Mouse (Mus musculus) testis, adult 2 months (tissue): ENCODE data around the gene Gm10577. TPM values are rescaled to one million over a fixed set of nuclear protein-coding genes. Genes with fewer than 3 reads are reported as not detected.

Experiments used
- H3K27ac ChIP-seq: fragments of 200-500 bp; 2 replicates; pipeline ENCODE4 v1.5.1; 2012; ENCODE audit warnings: low read depth, low read length; ENCODE audit not compliant: control insufficient read depth, insufficient read depth
- H3K27me3 ChIP-seq: fragments of 200-500 bp; 2 replicates; pipeline ENCODE4 v1.6.1; 2012; ENCODE audit warnings: mild to moderate bottlenecking, low read length, moderate library complexity; ENCODE audit not compliant: control insufficient read depth, insufficient read depth
- H3K36me3 ChIP-seq: fragments of 200-500 bp; 2 replicates; pipeline ENCODE4 v1.6.1; 2012; ENCODE audit warnings: mild to moderate bottlenecking, low read length; ENCODE audit not compliant: control insufficient read depth, insufficient read depth
- H3K4me1 ChIP-seq: fragments of 200-500 bp; 2 replicates; pipeline ENCODE4 v1.6.1; 2012; ENCODE audit warnings: low read length; ENCODE audit not compliant: control insufficient read depth, insufficient read depth
- H3K4me3 ChIP-seq: fragments of 200-500 bp; 2 replicates; pipeline ENCODE4 v1.5.1; 2012; ENCODE audit warnings: low read depth, mild to moderate bottlenecking, low read length, moderate library complexity, mixed read lengths; ENCODE audit not compliant: control insufficient read depth
- CTCF ChIP-seq: fragments of 200-500 bp; IDR thresholded peaks from 2 replicates; pipeline ENCODE4 v1.5.1; 2012; ENCODE audit warnings: low read depth, mild to moderate bottlenecking, inconsistent platforms, low read length, moderate library complexity; ENCODE audit not compliant: control insufficient read depth, insufficient read depth, insufficient replicate concordance
- POLR2A ChIP-seq: fragments of 200-500 bp; IDR thresholded peaks from 2 replicates; pipeline ENCODE4 v1.6.1; 2012; ENCODE audit warnings: low read depth, mild to moderate bottlenecking, inconsistent platforms, low read length, moderate library complexity; ENCODE audit not compliant: control insufficient read depth
- polyA plus RNA-seq: library from polyadenylated mRNA; depleted of rRNA; stranded (reverse); fragments of >200 nt; gene quantifications from 2 replicates; pipeline ENCODE4 v1.2.3, GENCODE M21; 2012

The Gm10577 gene
- polyA plus RNA-seq, 1 experiment: not detected

GRCm38 (mm10) chr4:101008362-101008769 is 12.1 kb downstream of the Gm10577 start:
- H3K27me3 ChIP-seq: no peaks in the 10 kb centered on the region
- H3K27ac ChIP-seq: no peak overlapping the region
- TF ChIP-seq CTCF (no peak), POLR2A (no peak)
- H3K4me1 ChIP-seq: no peaks in the 10 kb centered on the region
- no peaks in the 10 kb centered on the region for H3K36me3 ChIP-seq
- H3K4me3 ChIP-seq: no peak overlapping the region

GRCm38 (mm10) chr4:101002961-101003360 is 17.5 kb downstream of the Gm10577 start:
- H3K27ac ChIP-seq: no peak overlapping the region
- no peaks in the 10 kb centered on the region for H3K36me3 ChIP-seq
- peak overlapping the region; percentile 63 for H3K4me3 ChIP-seq
- TF ChIP-seq CTCF: no peak
- TF ChIP-seq POLR2A: no peak
- H3K4me1 ChIP-seq: peaks cover 8% of the 10 kb centered on the region
- no peaks in the 10 kb centered on the region for H3K27me3 ChIP-seq

- no peak overlapping the region for H3K4me3 ChIP-seq
- TF ChIP-seq CTCF: no peak
- no peak for TF ChIP-seq POLR2A
- no peaks in the 10 kb centered on the region for H3K27me3 ChIP-seq
- H3K27ac ChIP-seq: no peak overlapping the region
- no peaks in the 10 kb centered on the region for H3K36me3 ChIP-seq
- peaks cover 8% of the 10 kb centered on the region for H3K4me1 ChIP-seq
These were observed 19.4 kb downstream of the Gm10577 start for GRCm38 (mm10) chr4:101001073-101001472.

DNA sequence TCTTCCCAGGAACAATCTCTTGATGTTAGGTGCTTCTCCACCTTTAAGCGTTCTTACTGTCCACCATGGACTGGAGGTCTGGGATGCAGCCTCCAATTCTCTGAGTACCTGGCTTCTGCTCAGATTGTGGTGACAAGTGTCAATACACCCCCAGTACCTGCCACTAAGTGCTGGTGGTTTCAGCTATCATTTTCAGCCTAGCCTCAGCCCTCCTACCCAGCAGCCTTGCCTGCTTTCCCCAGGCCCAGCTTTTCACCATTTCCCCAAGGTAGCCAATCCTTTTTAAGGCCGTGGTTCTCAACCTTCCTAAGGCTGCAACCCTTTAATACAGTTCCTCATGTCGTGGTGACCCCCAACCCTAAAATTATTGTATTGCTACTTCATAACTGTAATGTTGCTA is 19.9 kb downstream of the Gm10577 start:
- Histone ChIP-seq H3K27me3 (no peaks in the 10 kb centered on the region), H3K27ac (no peak overlapping the region), H3K4me1 (peaks cover 8% of the 10 kb centered on the region), H3K36me3 (no peaks in the 10 kb centered on the region), H3K4me3 (no peak overlapping the region)
- TF ChIP-seq CTCF (no peak), POLR2A (no peak)

DNA sequence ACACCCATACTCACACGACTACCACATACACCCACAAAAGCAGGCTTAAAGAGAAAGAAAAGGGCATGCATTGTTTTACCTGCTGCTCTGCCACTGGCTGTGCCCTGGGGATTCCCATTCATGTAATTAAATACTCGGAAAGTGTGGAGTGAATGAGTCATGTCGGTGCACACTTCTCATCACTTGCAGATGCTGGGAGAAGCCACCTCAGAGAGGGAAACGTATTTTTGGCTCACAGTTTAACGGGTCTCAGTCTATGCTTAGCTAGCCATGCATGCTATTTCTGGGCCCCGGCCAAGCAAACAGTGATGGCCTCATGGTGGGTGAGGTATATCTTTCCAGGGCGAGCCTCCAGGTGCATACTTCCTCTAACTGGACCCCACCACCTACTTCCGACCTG is 21.6 kb downstream of the Gm10577 start:
- Histone ChIP-seq H3K27ac (no peak overlapping the region), H3K36me3 (no peaks in the 10 kb centered on the region), H3K27me3 (no peaks in the 10 kb centered on the region), H3K4me1 (peaks cover 8% of the 10 kb centered on the region), H3K4me3 (no peak overlapping the region)
- no peak for TF ChIP-seq POLR2A
- TF ChIP-seq CTCF: no peak

DNA sequence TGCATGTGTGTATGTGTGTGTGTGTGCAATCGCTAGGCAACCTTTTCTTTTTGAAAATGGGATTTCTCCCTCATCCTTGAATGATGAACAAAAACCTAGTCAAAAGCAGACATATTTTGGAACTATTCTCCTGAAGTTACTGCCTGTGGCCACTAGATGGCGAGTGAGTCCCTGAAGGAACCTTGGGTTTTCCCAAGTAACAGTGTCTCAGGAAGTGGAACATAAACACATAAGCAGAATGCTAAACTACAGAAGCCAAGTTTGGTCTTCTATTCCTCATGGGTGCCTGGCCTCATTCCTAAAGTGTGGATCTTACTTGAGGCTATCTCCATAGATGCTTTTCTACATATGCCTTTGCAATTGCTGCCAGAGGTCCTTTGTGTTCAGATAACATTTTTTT is 22.4 kb downstream of the Gm10577 start:
- TF ChIP-seq CTCF (peak; percentile 36; the same call in 1 of the 2 replicates), POLR2A (no peak)
- H3K36me3 ChIP-seq: no peaks in the 10 kb centered on the region
- peaks cover 6% of the 10 kb centered on the region for H3K4me1 ChIP-seq
- H3K27ac ChIP-seq: no peak overlapping the region
- no peak overlapping the region for H3K4me3 ChIP-seq
- H3K27me3 ChIP-seq: no peaks in the 10 kb centered on the region

GRCm38 (mm10) chr4:100996060-100996651 is 24.3 kb downstream of the Gm10577 start:
- Histone ChIP-seq H3K4me1 (no peaks in the 10 kb centered on the region; the same call in none of the 2 replicates), H3K4me3 (no peak overlapping the region), H3K27me3 (no peaks in the 10 kb centered on the region), H3K27ac (no peak overlapping the region), H3K36me3 (no peaks in the 10 kb centered on the region)
- no peak for TF ChIP-seq POLR2A
- TF ChIP-seq CTCF: no peak
